Mouse (Mus musculus) myocyte (in vitro differentiated cells): ENCODE measurements around the gene H1foo. TPM values are rescaled to one million over a fixed set of nuclear protein-coding genes. Genes with fewer than 3 reads are reported as not detected.

ENCODE experiments used
- H3K27me3 ChIP-seq: one replicate; pipeline ENCODE4 v1.6.1; 2011; ENCODE audit not compliant: control insufficient read depth, insufficient read depth, insufficient read length
- H3K36me3 ChIP-seq: one replicate; pipeline ENCODE4 v1.6.1; 2011; ENCODE audit not compliant: control insufficient read depth, insufficient read depth
- H3K4me2 ChIP-seq: one replicate; pipeline ENCODE4 v1.6.1; 2011; ENCODE audit warnings: low read depth, control low read depth
- H3K4me3 ChIP-seq: one replicate; pipeline ENCODE4 v1.5.1; 2011; ENCODE audit warnings: mild to moderate bottlenecking, control low read depth, moderate library complexity
- H3K79me2 ChIP-seq: one replicate; pipeline ENCODE4 v1.6.1; 2011; ENCODE audit not compliant: control insufficient read depth, insufficient read depth
- H3ac ChIP-seq: one replicate; pipeline ENCODE4 v1.6.1; 2011; ENCODE audit not compliant: control insufficient read depth, insufficient read length
- CEBPB ChIP-seq: IDR thresholded peaks from 2 replicates; pipeline ENCODE4 v1.6.1; 2011; ENCODE audit warnings: mild to moderate bottlenecking, moderate library complexity; ENCODE audit not compliant: poor library complexity, insufficient read depth, severe bottlenecking
- E2F4 ChIP-seq: IDR thresholded peaks from one replicate; pipeline ENCODE4 v1.6.1; 2011; ENCODE audit warnings: mild to moderate bottlenecking, control low read depth, moderate library complexity; ENCODE audit not compliant: insufficient read depth
- MAX ChIP-seq: IDR thresholded peaks from one replicate; pipeline ENCODE4 v1.6.1; 2011; ENCODE audit warnings: low read depth, mild to moderate bottlenecking, control low read depth
- MYOD1 ChIP-seq, 3 experiments: IDR thresholded peaks; one replicate each; pipeline ENCODE4 v1.6.1; 2011; ENCODE audit warnings: control low read depth in 2 of 3, low read depth in 2 of 3, mild to moderate bottlenecking in 2 of 3, moderate library complexity in 1 of 3; ENCODE audit not compliant: insufficient read length in 2 of 3, control insufficient read depth in 1 of 3
- MYOG ChIP-seq, 3 experiments: IDR thresholded peaks; one replicate each; pipeline ENCODE4 v1.6.1; 2011; ENCODE audit warnings: control low read depth in 2 of 3, low read depth in 2 of 3, mild to moderate bottlenecking in 2 of 3; ENCODE audit not compliant: insufficient read length in 2 of 3, control insufficient read depth in 1 of 3, insufficient read depth in 1 of 3
- POLR2A ChIP-seq: IDR thresholded peaks from one replicate; pipeline ENCODE4 v1.6.1; 2011; ENCODE audit warnings: low read depth, mild to moderate bottlenecking, control low read depth, moderate library complexity; ENCODE audit not compliant: insufficient read length
- POLR2AphosphoS2 ChIP-seq: IDR thresholded peaks from one replicate; pipeline ENCODE4 v1.6.1; 2011; ENCODE audit warnings: low read depth, control low read depth; ENCODE audit not compliant: insufficient read length
- REST ChIP-seq: IDR thresholded peaks from one replicate; pipeline ENCODE4 v1.6.1; 2011; ENCODE audit warnings: mild to moderate bottlenecking, control low read depth, moderate library complexity; ENCODE audit not compliant: insufficient read depth, insufficient read length
- SRF ChIP-seq: IDR thresholded peaks from one replicate; pipeline ENCODE4 v1.6.1; 2011; ENCODE audit warnings: low read depth; ENCODE audit not compliant: control insufficient read depth, insufficient read length
- TCF12 ChIP-seq: IDR thresholded peaks from one replicate; pipeline ENCODE4 v1.6.1; 2011; ENCODE audit warnings: mild to moderate bottlenecking, control low read depth; ENCODE audit not compliant: poor library complexity, insufficient read depth, severe bottlenecking
- TCF3 ChIP-seq: IDR thresholded peaks from one replicate; pipeline ENCODE4 v1.6.1; 2011; ENCODE audit warnings: low read depth, control low read depth; ENCODE audit not compliant: insufficient read length
- USF1 ChIP-seq: IDR thresholded peaks from one replicate; pipeline ENCODE4 v1.6.1; 2011; ENCODE audit warnings: low read depth, mild to moderate bottlenecking, control low read depth, moderate library complexity
- polyA plus RNA-seq: library from polyadenylated mRNA; unstranded; fragments of >200 nt; fragmentation: generic; extraction: Trizol; gene quantifications from one replicate; pipeline ENCODE4 v1.2.1, GENCODE M21; 2012; ENCODE audit warnings: missing spikeins

The H1foo gene
- polyA plus RNA-seq, 1 experiment = not detected

DNA sequence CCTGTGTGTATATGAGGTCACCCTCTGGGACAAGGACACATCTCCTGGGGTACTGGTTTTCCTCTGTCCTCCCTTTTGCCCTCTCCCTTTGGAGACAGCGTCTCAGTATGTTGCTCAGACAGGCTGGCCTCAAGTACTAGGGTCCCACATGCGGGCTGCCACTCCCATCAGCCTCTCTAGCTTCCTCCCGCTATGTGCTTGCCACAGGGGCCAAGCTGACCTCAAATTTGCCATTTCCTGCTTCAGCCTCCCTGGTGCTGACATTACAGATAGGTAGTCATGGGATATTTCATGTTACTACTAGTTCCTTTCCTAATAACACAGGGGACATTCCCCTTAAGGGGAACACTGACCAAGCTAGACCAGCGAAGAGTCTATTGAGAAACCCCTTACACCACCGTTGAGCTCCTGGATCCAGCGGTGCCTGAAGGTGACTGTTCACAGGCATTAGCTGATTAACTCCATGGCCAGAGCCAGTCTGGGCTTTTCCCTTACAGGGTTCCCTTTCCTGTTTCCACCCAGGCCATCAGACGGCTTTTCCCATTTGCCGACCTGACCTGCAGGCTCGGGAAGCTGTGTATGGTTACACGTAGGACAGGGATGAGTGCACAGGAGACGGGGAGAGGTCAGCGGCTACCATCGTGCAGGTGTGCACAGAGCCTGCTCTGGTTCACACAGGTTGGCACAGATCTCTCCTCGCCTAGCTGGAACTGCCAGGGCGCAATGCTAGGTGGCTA, 28.6 kb downstream of the H1foo start:
- Histone ChIP-seq H3K4me2 (no peak overlapping the region), H3K27me3 (no peaks in the 10 kb centered on the region), H3K79me2 (no peaks in the 10 kb centered on the region), H3K36me3 (no peaks in the 10 kb centered on the region), H3K4me3 (no peak overlapping the region), H3ac (no peak overlapping the region)
- TF ChIP-seq MYOD1 (IDR thresholded peaks at IDR 0.05; ENCODE audit: control insufficient read depth in 1 of 3, insufficient read length in 2 of 3, low read depth in 2 of 3) (no peak), MYOG (IDR thresholded peaks at IDR 0.05; ENCODE audit: control insufficient read depth in 1 of 3, insufficient read depth in 1 of 3, insufficient read length in 2 of 3, low read depth in 2 of 3) (no peak), USF1 (no peak), TCF3 (no peak), POLR2A (no peak), POLR2AphosphoS2 (no peak), SRF (no peak), TCF12 (no peak), CEBPB (no peak), E2F4 (no peak), MAX (no peak), REST (no peak)

DNA sequence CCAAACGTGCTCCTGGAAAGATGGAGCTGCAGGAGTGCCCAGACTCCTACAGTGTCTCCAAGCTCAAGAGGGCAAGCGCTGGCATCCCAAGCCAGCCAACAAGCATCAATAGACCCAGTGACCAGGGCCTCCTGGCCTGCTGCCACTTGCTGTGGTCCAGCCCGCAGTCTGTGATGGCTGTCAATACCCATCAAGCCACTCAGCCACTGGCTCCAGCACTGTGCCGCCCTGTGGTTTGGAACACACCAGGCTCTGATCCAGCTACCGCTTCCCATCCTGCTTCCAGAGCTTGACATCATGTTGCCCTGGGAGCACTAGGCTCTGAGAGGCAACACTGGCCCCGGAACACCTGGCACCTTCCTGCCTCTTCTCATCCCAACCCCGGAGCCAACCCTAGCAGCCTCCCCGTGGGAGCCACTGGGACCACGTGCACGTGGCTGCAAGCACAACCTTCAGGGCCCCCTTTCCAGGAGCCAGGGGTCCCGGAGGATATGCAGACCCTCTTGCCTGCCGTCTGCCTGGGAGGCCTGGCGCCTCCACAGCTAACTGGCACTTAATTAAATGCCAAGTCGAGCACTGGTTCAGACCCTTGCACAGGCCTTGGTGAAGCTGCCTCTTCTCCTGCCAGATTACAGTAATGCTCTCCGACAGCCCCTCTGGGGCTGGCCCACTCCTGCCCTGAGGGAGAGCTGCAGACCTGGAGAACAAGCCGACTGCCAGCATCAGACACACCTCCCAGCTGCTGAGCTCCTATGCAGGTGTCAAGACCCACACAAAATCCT, 29.3 kb downstream of the H1foo start:
- no peaks in the 10 kb centered on the region for H3K79me2 ChIP-seq
- no peaks in the 10 kb centered on the region for H3K36me3 ChIP-seq
- no peaks in the 10 kb centered on the region for H3K27me3 ChIP-seq
- no peak overlapping the region for H3K4me2 ChIP-seq
- no peak for TF ChIP-seq USF1
- no peak for TF ChIP-seq REST
- no peak for TF ChIP-seq CEBPB
- TF ChIP-seq POLR2AphosphoS2 = no peak
- no peak for TF ChIP-seq TCF3
- no peak for TF ChIP-seq E2F4
- no peak for TF ChIP-seq TCF12
- TF ChIP-seq SRF = no peak
- no peak for TF ChIP-seq MYOG (IDR thresholded peaks at IDR 0.05; ENCODE audit: control insufficient read depth in 1 of 3, insufficient read depth in 1 of 3, insufficient read length in 2 of 3, low read depth in 2 of 3)
- no peak for TF ChIP-seq MYOD1 (IDR thresholded peaks at IDR 0.05; ENCODE audit: control insufficient read depth in 1 of 3, insufficient read length in 2 of 3, low read depth in 2 of 3)
- TF ChIP-seq POLR2A = no peak
- no peak for TF ChIP-seq MAX
- H3K4me3 ChIP-seq = no peak overlapping the region
- no peak overlapping the region for H3ac ChIP-seq

DNA sequence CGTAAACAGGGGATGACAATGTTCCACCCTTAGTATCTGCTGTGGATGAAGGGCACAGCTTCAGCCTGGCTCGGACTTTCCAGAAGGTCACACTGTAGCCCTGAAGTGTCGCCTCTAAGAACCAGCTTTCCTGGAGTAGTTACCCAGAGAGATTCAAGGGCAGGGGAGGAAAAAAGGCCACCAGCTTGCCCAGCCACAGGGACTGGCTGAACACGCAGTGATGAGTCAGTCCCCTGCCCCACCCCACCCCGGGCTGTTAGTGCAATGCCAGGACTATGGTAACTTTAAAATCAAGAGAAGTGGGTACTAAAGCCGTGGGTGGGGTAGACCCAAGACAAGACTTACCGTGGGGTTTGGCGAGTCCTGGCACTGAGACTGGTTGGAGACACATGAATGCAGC, 30.9 kb downstream of the H1foo start:
- Histone ChIP-seq H3K4me2 (peak overlapping the region; percentile 39), H3ac (no peak overlapping the region), H3K79me2 (no peaks in the 10 kb centered on the region), H3K36me3 (no peaks in the 10 kb centered on the region), H3K27me3 (no peaks in the 10 kb centered on the region), H3K4me3 (no peak overlapping the region)
- TF ChIP-seq E2F4 (no peak), USF1 (no peak), MYOG (IDR thresholded peaks at IDR 0.05; ENCODE audit: control insufficient read depth in 1 of 3, insufficient read depth in 1 of 3, insufficient read length in 2 of 3, low read depth in 2 of 3) (no peak), POLR2A (no peak), REST (no peak), POLR2AphosphoS2 (no peak), SRF (no peak), MYOD1 (IDR thresholded peaks at IDR 0.05; ENCODE audit: control insufficient read depth in 1 of 3, insufficient read length in 2 of 3, low read depth in 2 of 3) (no peak), MAX (no peak), CEBPB (no peak), TCF12 (no peak), TCF3 (no peak)

DNA sequence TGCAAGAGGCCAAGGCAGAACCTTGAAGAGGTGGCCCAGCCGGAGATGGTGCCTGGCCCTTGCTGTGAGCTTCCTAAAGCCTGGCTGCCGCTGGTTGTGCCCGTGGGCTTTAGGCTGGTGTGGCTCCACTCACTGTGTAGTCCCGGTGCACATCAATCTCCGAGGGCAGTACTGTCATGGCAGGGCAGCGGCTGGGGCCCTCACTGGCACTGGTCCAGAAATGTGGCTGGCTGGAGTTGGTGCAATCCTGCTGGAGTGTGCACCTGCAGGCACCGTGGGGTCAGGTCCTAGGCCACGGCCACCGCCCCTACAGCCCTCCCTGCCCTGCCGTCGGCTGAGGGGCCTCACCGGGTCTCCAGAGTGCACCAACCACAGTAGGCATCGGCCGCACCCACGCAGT, 33.1 kb downstream of the H1foo start:
- H3K4me2 ChIP-seq = no peak overlapping the region
- no peak for TF ChIP-seq TCF3
- no peak for TF ChIP-seq SRF
- no peak for TF ChIP-seq REST
- TF ChIP-seq CEBPB = no peak
- no peak for TF ChIP-seq MAX
- TF ChIP-seq TCF12 = no peak
- no peak for TF ChIP-seq MYOG (IDR thresholded peaks at IDR 0.05; ENCODE audit: control insufficient read depth in 1 of 3, insufficient read depth in 1 of 3, insufficient read length in 2 of 3, low read depth in 2 of 3)
- no peak for TF ChIP-seq USF1
- TF ChIP-seq MYOD1 (IDR thresholded peaks at IDR 0.05; ENCODE audit: control insufficient read depth in 1 of 3, insufficient read length in 2 of 3, low read depth in 2 of 3) = no peak
- no peak for TF ChIP-seq POLR2A
- TF ChIP-seq E2F4 = no peak
- TF ChIP-seq POLR2AphosphoS2 = no peak
- no peaks in the 10 kb centered on the region for H3K36me3 ChIP-seq
- H3K79me2 ChIP-seq = no peaks in the 10 kb centered on the region
- no peak overlapping the region for H3K4me3 ChIP-seq
- no peaks in the 10 kb centered on the region for H3K27me3 ChIP-seq
- H3ac ChIP-seq = no peak overlapping the region
